Mouse (Mus musculus) cerebellum, adult 2 months (tissue): ENCODE results near the gene Blm. TPM values are rescaled to one million over a fixed set of nuclear protein-coding genes. Genes with fewer than 3 reads are reported as not detected.

Source experiments
- DNase-seq, 2 experiments: peaks; one replicate each; pipeline ENCODE4 v3.0.0; 2021
- H3K27ac ChIP-seq: fragments of 200-500 bp; 2 replicates; pipeline ENCODE4 v1.5.1; 2012; ENCODE audit warnings: low read length, control low read depth, inconsistent platforms; ENCODE audit not compliant: insufficient read depth
- H3K27me3 ChIP-seq: fragments of 200-500 bp; 2 replicates; pipeline ENCODE4 v1.6.1; 2012; ENCODE audit warnings: inconsistent platforms, mild to moderate bottlenecking, low read length, moderate library complexity; ENCODE audit not compliant: control insufficient read depth, insufficient read depth
- H3K4me1 ChIP-seq: fragments of 200-500 bp; 2 replicates; pipeline ENCODE4 v1.6.1; 2011; ENCODE audit warnings: low read length; ENCODE audit not compliant: control insufficient read depth, insufficient read depth
- H3K4me3 ChIP-seq: fragments of 200-500 bp; replicated peaks from 2 replicates; pipeline ENCODE3; 2011; ENCODE audit warnings: mild to moderate bottlenecking, low read depth, low read length, control low read depth; ENCODE audit not compliant: insufficient read depth
- CTCF ChIP-seq: fragments of 200-500 bp; IDR thresholded peaks from 2 replicates; pipeline ENCODE4 v1.5.1; 2011; ENCODE audit warnings: low read depth, mild to moderate bottlenecking, control low read depth, low read length, moderate library complexity, borderline replicate concordance; ENCODE audit not compliant: insufficient read depth
- POLR2A ChIP-seq: fragments of 200-500 bp; IDR thresholded peaks from 2 replicates; pipeline ENCODE4 v1.6.1; 2011; ENCODE audit warnings: low read length, control low read depth, borderline replicate concordance; ENCODE audit not compliant: insufficient read depth
- WGBS: fragments of 180-500 bp; shearing (Covaris S2); methylation state at CpG from one replicate; pipeline ENCODE4 v1.1.7; 2018; 5-methylcytosine and 5-hydroxymethylcytosine counted together
- polyA plus RNA-seq: library from polyadenylated mRNA; depleted of rRNA; stranded (reverse); fragments of >200 nt; gene quantifications from 2 replicates; pipeline ENCODE4 v1.2.3, GENCODE M21; 2012

Gene Blm
- polyA plus RNA-seq, 1 experiment: 5.4 TPM

DNA sequence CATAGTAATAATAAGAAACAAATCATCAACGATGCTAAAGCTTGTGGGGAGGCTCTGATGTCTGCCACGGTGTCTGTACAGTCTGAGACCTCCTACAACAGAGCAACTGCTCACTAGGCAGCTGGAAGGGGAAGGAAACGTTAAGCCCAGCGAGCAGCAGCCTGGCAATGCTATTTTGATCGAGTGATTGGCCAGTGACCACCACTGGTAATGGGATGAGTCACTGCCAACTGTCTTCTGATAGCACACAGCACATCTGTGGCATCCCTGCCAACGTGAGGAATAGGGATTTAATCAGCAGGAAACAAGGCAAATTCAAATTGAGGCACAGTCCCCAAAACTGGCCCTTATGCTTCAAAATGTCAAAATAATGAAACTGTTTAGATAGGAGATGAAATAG is 39.7 kb downstream of the Blm start:
- Histone ChIP-seq H3K4me3 (no peak overlapping the region), H3K4me1 (no peaks in the 10 kb centered on the region), H3K27me3 (no peaks in the 10 kb centered on the region), H3K27ac (no peak overlapping the region)
- no peak for DNase-seq
- WGBS: 51% methylated on average over 6 of the region's 6 CpGs
- TF ChIP-seq POLR2A (no peak), CTCF (no peak)

DNA sequence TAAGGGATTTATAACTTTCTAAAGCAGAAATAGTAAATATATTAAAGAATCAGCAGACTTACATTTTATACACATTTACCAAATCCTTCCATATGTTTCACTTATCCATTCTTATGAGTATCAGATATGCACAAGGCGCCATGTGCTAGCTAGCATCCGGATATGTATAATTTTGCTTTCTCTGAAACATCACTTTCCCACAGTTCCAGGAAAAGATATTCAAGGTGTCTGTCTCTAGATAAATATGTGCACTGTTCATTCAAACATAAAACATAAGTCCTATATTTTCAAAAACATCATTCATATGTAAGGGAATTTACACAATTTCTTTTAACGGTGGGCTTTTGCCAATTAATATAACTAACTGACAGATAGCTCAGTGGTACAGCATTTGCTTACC is 42.9 kb downstream of the Blm start:
- Histone ChIP-seq H3K27ac (no peak overlapping the region), H3K4me3 (no peak overlapping the region), H3K27me3 (no peaks in the 10 kb centered on the region), H3K4me1 (no peaks in the 10 kb centered on the region)
- DNase-seq: no peak
- TF ChIP-seq POLR2A (no peak), CTCF (no peak)
- WGBS: 95% methylated on average over 3 of the region's 3 CpGs

DNA sequence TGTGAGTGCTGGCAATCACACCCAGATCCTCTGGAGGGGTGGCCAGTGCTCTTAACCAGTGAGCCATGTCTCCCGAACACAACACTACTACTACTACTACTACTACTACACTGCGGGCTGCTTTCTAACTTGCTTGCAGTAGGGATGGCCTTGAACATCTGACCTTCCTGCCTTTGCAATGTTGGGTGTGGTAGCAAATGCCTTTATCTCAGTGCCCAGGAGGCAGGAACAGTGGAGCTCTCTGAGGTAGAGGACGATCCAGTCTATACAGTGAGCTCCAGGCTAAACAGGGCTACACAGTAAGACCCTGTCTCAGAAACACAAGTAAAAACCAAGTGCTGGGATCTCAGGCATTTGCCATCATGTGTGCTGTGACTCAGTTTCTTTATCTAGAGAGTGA is 43.8 kb downstream of the Blm start:
- WGBS: 91% methylated on average over 3 of the region's 3 CpGs
- DNase-seq: no peak

DNA sequence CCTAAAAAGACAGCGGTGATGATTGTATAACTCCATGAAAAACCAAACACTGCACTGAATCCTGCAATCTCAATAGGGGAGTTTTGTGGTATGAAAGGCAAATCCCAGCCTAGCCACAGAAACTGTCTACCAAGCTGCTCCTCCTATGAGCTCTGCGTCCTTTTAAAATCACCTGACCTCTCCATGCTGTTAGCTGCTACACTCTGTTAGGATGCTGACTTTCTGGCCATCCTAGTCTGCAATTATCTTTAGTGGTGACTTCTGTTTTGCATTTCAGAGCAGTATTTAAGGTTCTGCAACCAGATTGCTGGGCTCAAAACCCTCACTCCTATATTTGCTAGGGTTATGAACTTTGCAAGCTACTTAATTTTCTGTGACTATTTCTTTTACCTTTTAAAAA is 44.6 kb downstream of the Blm start:
- H3K4me1 ChIP-seq: no peaks in the 10 kb centered on the region
- no peak overlapping the region for H3K27ac ChIP-seq
- no peak for DNase-seq
- no peak overlapping the region for H3K4me3 ChIP-seq
- TF ChIP-seq POLR2A (no peak), CTCF (no peak)
- WGBS: 99% methylated on average over 2 of the region's 2 CpGs
- no peaks in the 10 kb centered on the region for H3K27me3 ChIP-seq

More for the DNA sequence above, 43.8 kb downstream of the Blm start:
- no peaks in the 10 kb centered on the region for H3K4me1 ChIP-seq
- H3K27ac ChIP-seq: no peak overlapping the region
- H3K4me3 ChIP-seq: no peak overlapping the region
- no peaks in the 10 kb centered on the region for H3K27me3 ChIP-seq
- no peak for TF ChIP-seq CTCF
- no peak for TF ChIP-seq POLR2A

DNA sequence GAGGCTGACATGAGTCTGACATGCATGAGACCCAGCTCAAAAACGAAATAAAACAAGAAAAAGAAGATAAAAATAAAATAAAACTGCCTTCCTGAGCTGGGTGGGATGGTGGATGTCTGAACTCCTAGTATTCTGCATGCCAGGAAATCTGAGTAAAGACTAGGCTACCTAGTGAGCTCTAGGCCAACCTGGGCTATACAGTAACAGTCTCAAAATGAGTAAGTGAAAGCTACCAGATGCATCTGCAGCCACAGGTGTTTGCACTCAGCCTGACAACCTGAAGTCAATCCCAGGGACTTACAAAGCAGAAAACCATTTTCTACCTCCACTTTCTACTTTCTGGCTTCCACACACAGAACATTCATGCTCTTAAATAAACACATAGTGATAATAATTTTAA is 45.5 kb downstream of the Blm start:
- Histone ChIP-seq H3K27me3 (no peaks in the 10 kb centered on the region), H3K4me1 (no peaks in the 10 kb centered on the region), H3K27ac (no peak overlapping the region), H3K4me3 (no peak overlapping the region)
- DNase-seq: no peak
- no peak for TF ChIP-seq POLR2A
- TF ChIP-seq CTCF: no peak
- 65% methylated on average over 1 of the region's 1 CpGs for WGBS

DNA sequence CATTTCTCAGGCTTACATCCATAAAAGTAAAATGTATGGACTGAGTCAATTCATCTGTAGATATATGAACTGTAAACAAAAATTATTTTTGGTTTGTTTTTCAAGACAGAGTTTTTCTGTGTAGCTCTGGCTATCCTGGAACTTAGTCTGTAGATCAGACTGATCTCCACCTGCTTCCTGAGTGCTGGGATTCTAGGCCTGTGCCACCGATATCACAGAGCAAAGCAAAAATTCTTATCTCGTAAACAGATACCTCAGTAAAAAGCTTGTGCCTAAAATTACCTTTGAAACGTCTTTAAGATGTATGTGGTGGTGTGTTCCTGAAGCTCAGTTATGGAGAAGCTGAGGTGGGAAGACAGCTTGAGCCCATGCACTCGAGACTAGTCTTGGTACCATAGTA is 47.7 kb downstream of the Blm start:
- 89% methylated on average over 4 of the region's 4 CpGs for WGBS
- TF ChIP-seq POLR2A (no peak), CTCF (no peak)
- Histone ChIP-seq H3K4me1 (no peaks in the 10 kb centered on the region), H3K4me3 (no peak overlapping the region), H3K27me3 (no peaks in the 10 kb centered on the region), H3K27ac (no peak overlapping the region)
- DNase-seq: no peak

DNA sequence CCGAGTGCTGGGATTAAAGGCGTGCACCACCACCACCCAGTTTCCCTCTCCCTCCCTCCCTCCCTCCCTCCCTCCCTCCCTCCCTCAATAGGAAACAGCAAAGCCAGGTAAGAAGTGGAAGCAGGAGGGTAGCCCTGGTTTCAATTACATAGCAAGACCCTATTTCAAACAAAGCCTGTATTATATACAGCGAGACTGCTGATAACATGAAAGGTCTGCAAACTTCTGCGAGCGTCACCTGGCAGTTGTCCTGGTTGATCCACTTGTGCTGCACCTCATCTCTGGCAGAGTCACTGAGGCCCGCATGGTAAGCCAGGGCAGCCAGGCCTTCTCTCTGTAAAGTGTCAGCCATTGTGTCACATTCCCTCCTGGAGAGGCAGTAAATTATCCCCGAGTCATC is 54.8 kb downstream of the Blm start:
- WGBS: 78% methylated on average over 7 of the region's 7 CpGs
- TF ChIP-seq POLR2A (no peak), CTCF (no peak)
- no peak overlapping the region for H3K4me3 ChIP-seq
- H3K27me3 ChIP-seq: no peaks in the 10 kb centered on the region
- H3K4me1 ChIP-seq: no peaks in the 10 kb centered on the region
- no peak overlapping the region for H3K27ac ChIP-seq
- no peak for DNase-seq

DNA sequence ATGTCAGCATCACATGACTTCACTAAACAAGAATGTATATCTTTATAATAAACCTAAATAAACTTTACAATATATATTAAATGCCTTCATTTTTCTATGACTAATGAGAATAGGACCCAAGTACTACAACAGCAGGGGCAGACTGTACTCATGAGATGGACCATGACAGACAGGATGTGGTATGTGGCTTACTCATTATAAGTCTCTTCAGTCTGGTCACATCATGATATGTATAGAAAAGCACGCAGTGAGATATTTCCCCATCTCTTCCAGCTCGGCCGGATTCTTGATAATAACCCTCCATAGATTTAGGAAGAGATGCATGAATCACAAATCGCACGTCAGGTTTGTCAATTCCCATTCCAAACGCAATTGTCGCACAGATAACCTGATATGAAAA is 61.1 kb downstream of the Blm start:
- TF ChIP-seq POLR2A (no peak), CTCF (no peak)
- WGBS: 96% methylated on average over 7 of the region's 7 CpGs
- H3K4me1 ChIP-seq: no peaks in the 10 kb centered on the region
- H3K4me3 ChIP-seq: no peak overlapping the region
- no peaks in the 10 kb centered on the region for H3K27me3 ChIP-seq
- no peak for DNase-seq
- H3K27ac ChIP-seq: no peak overlapping the region
